In the genomic region with DNA sequence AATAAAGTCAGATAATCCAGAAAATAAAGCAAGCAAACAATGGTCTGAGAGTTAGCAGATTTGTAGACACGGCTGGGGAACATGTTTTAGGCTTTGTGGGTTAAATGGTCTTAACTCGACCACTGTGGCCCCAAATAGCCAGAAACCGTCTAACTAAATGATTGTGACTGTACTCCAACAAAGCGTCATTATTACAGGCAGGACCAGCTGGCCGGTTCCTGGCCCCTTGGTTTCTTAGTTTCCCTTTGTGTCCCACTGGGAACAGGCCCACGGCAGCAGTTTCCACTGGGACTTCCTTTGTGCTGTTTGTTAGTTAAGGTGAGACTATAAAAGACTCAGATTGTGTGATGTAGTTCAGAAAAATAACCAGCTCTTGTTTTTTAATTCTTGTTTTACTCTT, we compare ENCODE assay signal across 22 mouse cellular contexts. TPM values are rescaled to one million over a fixed set of nuclear protein-coding genes. Genes with fewer than 3 reads are reported as not detected.
DNase-seq lines count a peak whose midpoint lies in the region; ATAC-seq lines count a peak whose summit lies in the region.
"Had no signal": no experiment of that assay in that cellular context is flagged by ENCODE, and none has a peak within 500 bp of the region (broad histone marks: within the 10 kb centered on the region; RNA-seq: fewer than 3 reads in every experiment).

No protein-coding gene starts in this region.

- 0 out of 2 replicates have a peak overlapping the region, but pooled peaks have one; percentile 6 for H3K27ac ChIP-seq in embryonic facial prominence, embryonic 14.5 days (replicated peaks; ENCODE audit: low read depth, low read length)
- no peak overlapping the region for H3K27ac ChIP-seq in embryonic facial prominence, embryonic 10.5 days (replicated peaks)
- H3K27ac ChIP-seq in midbrain, embryonic 13.5 days: 0 out of 2 replicates have a peak overlapping the region, but pooled peaks have one; percentile 14
- no peak overlapping the region for H3K27ac ChIP-seq in midbrain, embryonic 14.5 days (replicated peaks; ENCODE audit: low read depth, low read length)
- 0 out of 2 replicates have a peak overlapping the region, but pooled peaks have one; percentile 38 for H3K27ac ChIP-seq in forebrain, embryonic 12.5 days
- peak overlapping the region; percentile 45; the same call in 1 of the 2 replicates for H3K27ac ChIP-seq in limb, embryonic 11.5 days (replicated peaks; ENCODE audit: low read depth, low read length)
- H3K27ac ChIP-seq: heart, embryonic 13.5 days; liver, embryonic 15.5 days; stomach, embryonic 15.5 days had no signal

- 45% methylated on average over 6 of the region's 6 CpGs for WGBS in embryonic facial prominence, embryonic 14.5 days
- 53% methylated on average over 6 of the region's 6 CpGs for WGBS in embryonic facial prominence, embryonic 10.5 days
- 49% methylated on average over 6 of the region's 6 CpGs for WGBS in midbrain, embryonic 13.5 days
- 54% methylated on average over 6 of the region's 6 CpGs for WGBS in midbrain, embryonic 14.5 days
- WGBS in forebrain, embryonic 12.5 days: 49% methylated on average over 6 of the region's 6 CpGs
- 51% methylated on average over 6 of the region's 6 CpGs for WGBS in limb, embryonic 11.5 days

- H3K4me1 ChIP-seq in embryonic facial prominence, embryonic 14.5 days (ENCODE audit: control insufficient read depth, insufficient read depth, low read length): no peaks in the 10 kb centered on the region
- H3K4me1 ChIP-seq in embryonic facial prominence, embryonic 10.5 days: peaks cover 33% of the 10 kb centered on the region
- peaks cover 25% of the 10 kb centered on the region for H3K4me1 ChIP-seq in midbrain, embryonic 13.5 days (replicated peaks)
- no peaks in the 10 kb centered on the region for H3K4me1 ChIP-seq in midbrain, embryonic 14.5 days (ENCODE audit: control insufficient read depth, insufficient read depth, low read length)
- H3K4me1 ChIP-seq in forebrain, embryonic 12.5 days: peaks cover 17% of the 10 kb centered on the region; the same call in 1 of the 2 replicates
- peaks cover 12% of the 10 kb centered on the region for H3K4me1 ChIP-seq in limb, embryonic 11.5 days (ENCODE audit: control insufficient read depth, insufficient read depth, low read length)

- no peaks in the 10 kb centered on the region for H3K27me3 ChIP-seq in embryonic facial prominence, embryonic 14.5 days (replicated peaks; ENCODE audit: control insufficient read depth, insufficient read depth, low read length)
- no peaks in the 10 kb centered on the region for H3K27me3 ChIP-seq in embryonic facial prominence, embryonic 10.5 days (replicated peaks; ENCODE audit: low read depth, poor library complexity, severe bottlenecking)
- no peaks in the 10 kb centered on the region for H3K27me3 ChIP-seq in midbrain, embryonic 13.5 days
- no peaks in the 10 kb centered on the region for H3K27me3 ChIP-seq in midbrain, embryonic 14.5 days (ENCODE audit: control insufficient read depth, insufficient read depth, low read length)
- no peaks in the 10 kb centered on the region for H3K27me3 ChIP-seq in forebrain, embryonic 12.5 days
- H3K27me3 ChIP-seq in limb, embryonic 11.5 days (ENCODE audit: control insufficient read depth, insufficient read depth, low read length): no peaks in the 10 kb centered on the region
- H3K27me3 ChIP-seq: heart, embryonic 13.5 days; liver, embryonic 15.5 days; stomach, embryonic 15.5 days had no signal

- no peaks in the 10 kb centered on the region for H3K9me3 ChIP-seq in embryonic facial prominence, embryonic 14.5 days (ENCODE audit: control insufficient read depth, low read length)
- no peaks in the 10 kb centered on the region for H3K9me3 ChIP-seq in embryonic facial prominence, embryonic 10.5 days
- no peaks in the 10 kb centered on the region for H3K9me3 ChIP-seq in midbrain, embryonic 13.5 days
- H3K9me3 ChIP-seq in midbrain, embryonic 14.5 days (ENCODE audit: control insufficient read depth, low read length): no peaks in the 10 kb centered on the region
- no peaks in the 10 kb centered on the region for H3K9me3 ChIP-seq in forebrain, embryonic 12.5 days
- no peaks in the 10 kb centered on the region for H3K9me3 ChIP-seq in limb, embryonic 11.5 days (ENCODE audit: control insufficient read depth, low read length)
- H3K9me3 ChIP-seq: heart, embryonic 13.5 days; liver, embryonic 15.5 days; stomach, embryonic 15.5 days had no signal

- H3K9ac ChIP-seq in embryonic facial prominence, embryonic 14.5 days (ENCODE audit: low read depth, low read length): no peak overlapping the region
- H3K9ac ChIP-seq in midbrain, embryonic 13.5 days (replicated peaks): no peak overlapping the region
- H3K9ac ChIP-seq in midbrain, embryonic 14.5 days (replicated peaks; ENCODE audit: low read length): no peak overlapping the region
- H3K9ac ChIP-seq in forebrain, embryonic 12.5 days: no peak overlapping the region
- no peak overlapping the region for H3K9ac ChIP-seq in limb, embryonic 11.5 days (ENCODE audit: low read length)
- H3K9ac ChIP-seq: heart, embryonic 13.5 days; liver, embryonic 15.5 days; stomach, embryonic 15.5 days had no signal

- H3K36me3 ChIP-seq in embryonic facial prominence, embryonic 14.5 days (ENCODE audit: control insufficient read depth, insufficient read depth, low read length): peaks cover 47% of the 10 kb centered on the region
- H3K36me3 ChIP-seq in embryonic facial prominence, embryonic 10.5 days (replicated peaks): peaks cover 49% of the 10 kb centered on the region
- H3K36me3 ChIP-seq in midbrain, embryonic 13.5 days: peaks cover 38% of the 10 kb centered on the region
- peaks cover 41% of the 10 kb centered on the region for H3K36me3 ChIP-seq in midbrain, embryonic 14.5 days (ENCODE audit: control insufficient read depth, insufficient read depth, low read length)
- H3K36me3 ChIP-seq in forebrain, embryonic 12.5 days (replicated peaks): peaks cover 35% of the 10 kb centered on the region
- peaks cover 11% of the 10 kb centered on the region for H3K36me3 ChIP-seq in limb, embryonic 11.5 days (ENCODE audit: control insufficient read depth, insufficient read depth, low read length)

- H3K4me3 ChIP-seq in embryonic facial prominence, embryonic 14.5 days (ENCODE audit: low read depth, low read length): no peak overlapping the region
- no peak overlapping the region for H3K4me3 ChIP-seq in embryonic facial prominence, embryonic 10.5 days
- no peak overlapping the region for H3K4me3 ChIP-seq in midbrain, embryonic 13.5 days (replicated peaks)
- H3K4me3 ChIP-seq in midbrain, embryonic 14.5 days (replicated peaks; ENCODE audit: low read depth, low read length): no peak overlapping the region
- H3K4me3 ChIP-seq in forebrain, embryonic 12.5 days (replicated peaks): no peak overlapping the region
- no peak overlapping the region for H3K4me3 ChIP-seq in limb, embryonic 11.5 days (ENCODE audit: low read depth, low read length)
- H3K4me3 ChIP-seq: erythroblast, embryonic 14.5 days; heart, embryonic 13.5 days; left cerebral cortex, adult 2 months; liver, embryonic 15.5 days; stomach, embryonic 15.5 days had no signal

- DNase-seq in embryonic facial prominence, embryonic 14.5 days (ENCODE audit: low spot score): no peak
- no peak for DNase-seq in embryonic facial prominence, embryonic 10.5 days (ENCODE audit: low spot score)
- no peak for DNase-seq in midbrain, embryonic 14.5 days
- peak; percentile 40 for DNase-seq in limb, embryonic 11.5 days (ENCODE audit: low spot score)
- DNase-seq in kidney, adult 18-20 months: no peak
- no peak for DNase-seq in lung, postnatal 10 days
- DNase-seq: adrenal gland, postnatal 14 days; cerebellum, adult 8-10 months; gastrocnemius, postnatal 10 days; heart, adult 11 months; kidney, adult 8-10 months; kidney, postnatal 14 days; right cerebral cortex, postnatal 25 days had no signal

- ATAC-seq in embryonic facial prominence, embryonic 14.5 days (ENCODE audit: low read depth): peak; percentile 15; the same call in 1 of the 2 replicates
- no peak for ATAC-seq in midbrain, embryonic 13.5 days
- ATAC-seq in midbrain, embryonic 14.5 days (ENCODE audit: low FRiP score, low TSS enrichment): no peak
- ATAC-seq in forebrain, embryonic 12.5 days (ENCODE audit: low FRiP score): no peak
- ATAC-seq in limb, embryonic 11.5 days (ENCODE audit: insufficient number of reproducible peaks, low FRiP score, low TSS enrichment, low read depth): no peak
- ATAC-seq: inflammation-experienced regulatory T-cells, adult 6 months; lung, postnatal 0 days had no signal

- H3K4me2 ChIP-seq in embryonic facial prominence, embryonic 14.5 days (ENCODE audit: low read depth, low read length): no peak overlapping the region
- no peak overlapping the region for H3K4me2 ChIP-seq in midbrain, embryonic 13.5 days (replicated peaks)
- no peak overlapping the region for H3K4me2 ChIP-seq in midbrain, embryonic 14.5 days (ENCODE audit: low read length)
- no peak overlapping the region for H3K4me2 ChIP-seq in forebrain, embryonic 12.5 days
- no peak overlapping the region for H3K4me2 ChIP-seq in limb, embryonic 11.5 days (ENCODE audit: low read depth, severe bottlenecking)
- H3K4me2 ChIP-seq: heart, embryonic 13.5 days; liver, embryonic 15.5 days; stomach, embryonic 15.5 days had no signal

RNA-seq across cellular contexts. Expression of a gene that starts 18.9 kb away (rescaled TPM):
- 37.2 and 37.6 TPM in 2 replicates for polyA plus RNA-seq in embryonic facial prominence, embryonic 14.5 days (2014; fragmentation: Nextera tagmentation; extraction: Ambion mirVana)
- 60.3 and 60.9 TPM in 2 replicates for polyA plus RNA-seq in embryonic facial prominence, embryonic 10.5 days (2016; fragmentation: Nextera tagmentation; extraction: Ambion mirVana)
- polyA plus RNA-seq in midbrain, embryonic 13.5 days (2015; fragmentation: Nextera tagmentation; extraction: Ambion mirVana): 39.4 and 40.5 TPM in 2 replicates
- 43.4 and 49.4 TPM in 2 replicates for polyA plus RNA-seq in midbrain, embryonic 14.5 days (2014; fragmentation: Nextera tagmentation; extraction: Ambion mirVana)
- 43.8 and 45.0 TPM in 2 replicates for polyA plus RNA-seq in forebrain, embryonic 12.5 days (2016; fragmentation: Nextera tagmentation; extraction: Ambion mirVana)
- 57.4 and 58.7 TPM in 2 replicates for polyA plus RNA-seq in limb, embryonic 11.5 days (2014; fragmentation: Nextera tagmentation; extraction: Ambion mirVana)

RNA-seq across cellular contexts. Expression of a gene that starts 19.3 kb away (rescaled TPM):
- 148 and 178 TPM in 2 replicates for polyA plus RNA-seq in embryonic facial prominence, embryonic 14.5 days (2014; fragmentation: Nextera tagmentation; extraction: Ambion mirVana)
- 214 and 235 TPM in 2 replicates for polyA plus RNA-seq in embryonic facial prominence, embryonic 10.5 days (2016; fragmentation: Nextera tagmentation; extraction: Ambion mirVana)
- 270 and 276 TPM in 2 replicates for polyA plus RNA-seq in midbrain, embryonic 13.5 days (2015; fragmentation: Nextera tagmentation; extraction: Ambion mirVana)
- 268 and 279 TPM in 2 replicates for polyA plus RNA-seq in midbrain, embryonic 14.5 days (2014; fragmentation: Nextera tagmentation; extraction: Ambion mirVana)
- polyA plus RNA-seq in forebrain, embryonic 12.5 days (2016; fragmentation: Nextera tagmentation; extraction: Ambion mirVana): 284 and 293 TPM in 2 replicates
- polyA plus RNA-seq in limb, embryonic 11.5 days (2014; fragmentation: Nextera tagmentation; extraction: Ambion mirVana): 254 and 268 TPM in 2 replicates

Comparison
In these comparisons a context has a peak if more than half of its experiments do, and no peak if none do; other contexts are left out.
1. H3K27ac ChIP-seq: peak in embryonic facial prominence, embryonic 14.5 days (single experiment), midbrain, embryonic 13.5 days (single experiment), forebrain, embryonic 12.5 days (single experiment) and limb, embryonic 11.5 days (single experiment); none in embryonic facial prominence, embryonic 10.5 days (single experiment) and midbrain, embryonic 14.5 days (single experiment).